Mouse (Mus musculus): ENCODE results near the gene Prkag1. TPM values are rescaled to one million over a fixed set of nuclear protein-coding genes. Genes with fewer than 3 reads are reported as not detected.

Prkag1 gene
- polyA plus RNA-seq, 1 experiment from 2014 or later, result 128 TPM

DNA sequence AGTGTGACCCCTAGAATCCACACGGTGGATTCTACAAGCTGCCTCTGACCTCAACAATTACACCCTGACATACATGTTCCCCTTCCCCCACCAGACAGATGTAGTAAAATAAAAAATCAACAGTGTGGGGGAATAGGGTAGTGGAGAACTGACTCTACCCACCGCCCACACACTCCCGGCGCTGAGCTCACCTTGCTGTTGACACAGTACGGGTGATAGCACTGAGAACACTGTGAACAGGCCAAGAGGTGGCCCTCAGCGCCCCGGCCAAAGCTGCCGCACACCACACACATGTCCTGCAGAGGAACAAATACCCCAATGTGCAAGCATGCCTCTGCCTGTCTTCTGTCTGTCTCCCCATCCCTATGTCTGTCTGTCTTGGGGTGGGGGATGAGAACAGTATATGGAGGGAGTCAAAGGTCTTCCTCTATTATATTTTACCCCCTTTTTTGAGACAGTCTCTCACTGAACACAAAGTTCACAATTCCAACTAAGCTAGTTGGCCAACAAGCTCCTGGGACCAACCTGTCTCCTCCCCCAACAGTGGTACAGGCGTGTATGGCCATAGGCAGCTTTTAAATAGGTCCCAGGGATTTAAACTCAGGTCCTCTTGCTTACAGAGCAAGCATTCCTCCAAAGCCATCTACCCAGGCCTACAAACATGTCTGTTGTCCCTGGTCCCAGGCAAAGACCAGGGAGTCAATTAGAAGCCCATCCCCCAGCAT is 28.2 kb upstream of the Prkag1 start:
- ATAC-seq (replicated peaks; ENCODE audit: low FRiP score), result no peak
- no peaks in the 10 kb centered on the region for H3K9me3 ChIP-seq (ENCODE audit: control insufficient read depth, low read length)
- no peaks in the 10 kb centered on the region for H3K4me1 ChIP-seq (replicated peaks; ENCODE audit: control insufficient read depth, insufficient read depth, low read length)
- no peak overlapping the region for H3K4me2 ChIP-seq
- no peak overlapping the region for H3K4me3 ChIP-seq (ENCODE audit: low read depth, low read length)
- peaks cover 93% of the 10 kb centered on the region for H3K36me3 ChIP-seq (ENCODE audit: control insufficient read depth, insufficient read depth, low read length)
- WGBS, result 82% methylated on average over 9 of the region's 9 CpGs
- H3K27ac ChIP-seq (ENCODE audit: low read depth, low read length), result no peak overlapping the region
- no peak overlapping the region for H3K9ac ChIP-seq (ENCODE audit: low read depth, low read length)
- DNase-seq (ENCODE audit: low spot score), result no peak
- no peaks in the 10 kb centered on the region for H3K27me3 ChIP-seq (replicated peaks; ENCODE audit: control insufficient read depth, insufficient read depth, low read length)

DNA sequence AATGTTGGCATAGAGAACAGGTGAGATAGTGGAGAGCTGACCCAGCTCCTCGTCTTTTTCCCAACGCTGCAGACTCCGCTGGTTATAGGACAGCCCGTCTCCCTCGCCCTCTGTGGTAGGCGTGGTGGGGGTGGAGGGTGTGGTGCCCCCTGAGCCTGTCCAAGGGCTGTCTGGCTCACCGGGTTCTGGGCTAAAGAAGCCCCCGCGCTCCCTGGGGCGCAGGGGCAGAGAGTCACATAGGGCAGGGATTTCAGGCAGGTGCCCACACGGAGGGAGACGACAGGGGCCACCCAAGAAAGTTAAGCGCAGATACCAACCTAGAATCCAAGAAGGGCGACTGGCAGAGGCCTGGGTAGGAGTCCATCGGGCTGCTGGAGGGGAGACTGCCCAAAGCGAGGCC is 22.9 kb upstream of the Prkag1 start:
- Histone ChIP-seq H3K9me3 (ENCODE audit: control insufficient read depth, low read length) (no peaks in the 10 kb centered on the region), H3K27me3 (replicated peaks; ENCODE audit: control insufficient read depth, insufficient read depth, low read length) (no peaks in the 10 kb centered on the region), H3K9ac (ENCODE audit: low read depth, low read length) (no peak overlapping the region), H3K4me3 (ENCODE audit: low read depth, low read length) (no peak overlapping the region), H3K27ac (ENCODE audit: low read depth, low read length) (no peak overlapping the region), H3K4me2 (no peak overlapping the region), H3K4me1 (replicated peaks; ENCODE audit: control insufficient read depth, insufficient read depth, low read length) (no peaks in the 10 kb centered on the region), H3K36me3 (ENCODE audit: control insufficient read depth, insufficient read depth, low read length) (peaks cover 87% of the 10 kb centered on the region)
- ATAC-seq (replicated peaks; ENCODE audit: low FRiP score) (no peak), DNase-seq (ENCODE audit: low spot score) (no peak)
- 91% methylated on average over 16 of the region's 16 CpGs for WGBS

DNA sequence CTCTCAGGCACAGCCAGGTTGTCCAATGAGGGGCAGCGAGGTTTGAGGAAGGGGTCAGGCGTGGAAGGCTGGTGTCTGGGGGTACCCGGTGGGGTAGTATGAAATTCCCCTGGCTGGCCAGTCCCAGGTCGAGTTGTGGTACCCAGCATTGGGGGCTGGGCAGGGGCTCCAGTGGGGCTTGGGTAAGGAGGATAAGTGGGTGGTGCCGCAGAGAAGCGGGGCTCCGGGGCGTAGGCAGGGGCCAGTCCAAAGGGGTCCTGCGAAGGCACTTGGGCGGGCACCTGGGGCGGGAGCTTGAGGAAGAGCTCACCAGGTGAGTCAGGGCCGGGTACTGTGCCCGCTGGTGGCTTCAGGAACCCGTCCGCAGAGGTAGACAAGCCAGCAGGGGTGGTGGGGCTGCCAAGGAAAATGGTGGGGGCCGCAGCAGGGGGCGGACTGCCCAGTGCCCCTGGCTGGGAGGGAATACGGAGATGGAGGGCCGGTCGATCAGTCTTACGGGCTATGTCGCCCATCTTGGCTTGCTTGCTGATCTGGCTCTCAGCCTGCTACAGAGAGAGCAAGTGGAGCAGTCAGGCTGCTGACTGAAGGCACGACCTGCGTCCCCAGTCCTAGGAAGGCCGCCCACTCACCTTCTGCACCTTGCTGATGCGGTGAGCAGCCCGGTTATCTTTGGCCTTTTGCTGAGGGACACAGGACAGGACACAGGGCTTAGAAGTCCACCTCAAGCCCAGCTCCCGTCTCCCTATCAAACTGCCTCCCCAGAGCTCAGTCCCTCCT is 22.0 kb upstream of the Prkag1 start:
- H3K9me3 ChIP-seq (ENCODE audit: control insufficient read depth, low read length), result no peaks in the 10 kb centered on the region
- no peak overlapping the region for H3K4me3 ChIP-seq (ENCODE audit: low read depth, low read length)
- no peak overlapping the region for H3K27ac ChIP-seq (ENCODE audit: low read depth, low read length)
- H3K27me3 ChIP-seq (replicated peaks; ENCODE audit: control insufficient read depth, insufficient read depth, low read length), result no peaks in the 10 kb centered on the region
- peaks cover 92% of the 10 kb centered on the region for H3K36me3 ChIP-seq (ENCODE audit: control insufficient read depth, insufficient read depth, low read length)
- DNase-seq (ENCODE audit: low spot score), result no peak
- ATAC-seq (replicated peaks; ENCODE audit: low FRiP score), result no peak
- no peak overlapping the region for H3K9ac ChIP-seq (ENCODE audit: low read depth, low read length)
- no peaks in the 10 kb centered on the region for H3K4me1 ChIP-seq (replicated peaks; ENCODE audit: control insufficient read depth, insufficient read depth, low read length)
- 94% methylated on average over 28 of the region's 28 CpGs for WGBS
- no peak overlapping the region for H3K4me2 ChIP-seq

DNA sequence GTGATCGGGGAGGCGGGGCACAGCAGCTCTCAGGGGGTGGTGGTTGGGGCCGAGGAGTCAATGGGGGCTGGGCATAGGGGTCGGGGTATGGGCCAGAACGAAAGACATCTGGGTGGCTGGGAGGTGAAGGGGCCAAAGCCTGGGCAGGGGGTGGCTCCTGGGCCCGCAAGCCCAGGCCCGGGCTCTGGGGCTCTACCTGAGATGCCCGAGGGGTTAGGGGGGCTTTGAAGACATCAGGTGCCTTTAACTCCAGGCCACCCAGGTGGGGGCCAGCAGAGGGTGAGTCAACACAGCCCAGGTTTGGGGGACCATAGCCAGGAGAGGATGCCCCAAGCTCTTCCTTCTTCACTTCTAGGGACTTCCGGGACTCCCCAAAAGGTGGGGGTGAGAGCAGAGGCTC is 21.4 kb upstream of the Prkag1 start:
- no peak for ATAC-seq (replicated peaks; ENCODE audit: low FRiP score)
- H3K27me3 ChIP-seq (replicated peaks; ENCODE audit: control insufficient read depth, insufficient read depth, low read length), result no peaks in the 10 kb centered on the region
- no peaks in the 10 kb centered on the region for H3K4me1 ChIP-seq (replicated peaks; ENCODE audit: control insufficient read depth, insufficient read depth, low read length)
- H3K27ac ChIP-seq (ENCODE audit: low read depth, low read length), result no peak overlapping the region
- DNase-seq (ENCODE audit: low spot score), result no peak
- H3K4me3 ChIP-seq (ENCODE audit: low read depth, low read length), result no peak overlapping the region
- WGBS, result 94% methylated on average over 9 of the region's 9 CpGs
- H3K9ac ChIP-seq (ENCODE audit: low read depth, low read length), result no peak overlapping the region
- no peaks in the 10 kb centered on the region for H3K9me3 ChIP-seq (ENCODE audit: control insufficient read depth, low read length)
- H3K36me3 ChIP-seq (ENCODE audit: control insufficient read depth, insufficient read depth, low read length), result peaks cover 90% of the 10 kb centered on the region
- H3K4me2 ChIP-seq, result no peak overlapping the region

DNA sequence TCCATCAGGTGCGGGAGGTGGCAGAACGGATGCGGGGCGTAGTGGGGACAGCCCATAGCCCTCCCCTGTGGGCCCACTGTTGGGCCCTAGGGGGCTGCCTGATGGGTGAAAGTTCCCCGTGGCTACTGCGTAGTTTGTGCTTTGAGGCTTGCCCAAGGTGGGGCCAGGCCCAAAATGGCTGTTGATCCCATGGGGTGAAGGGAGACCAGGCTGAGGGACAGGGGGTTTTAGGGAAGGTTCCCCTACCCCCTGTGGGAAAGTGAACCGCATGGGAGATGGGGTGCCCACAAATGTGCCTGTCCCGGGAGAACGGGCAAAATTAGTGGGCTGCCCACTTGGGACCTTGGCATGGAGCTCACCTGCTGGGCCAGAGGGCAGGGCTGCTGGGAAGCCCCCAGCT is 20.8 kb upstream of the Prkag1 start:
- Histone ChIP-seq H3K4me3 (ENCODE audit: low read depth, low read length) (no peak overlapping the region), H3K27ac (ENCODE audit: low read depth, low read length) (no peak overlapping the region), H3K9ac (ENCODE audit: low read depth, low read length) (no peak overlapping the region), H3K27me3 (replicated peaks; ENCODE audit: control insufficient read depth, insufficient read depth, low read length) (no peaks in the 10 kb centered on the region), H3K9me3 (ENCODE audit: control insufficient read depth, low read length) (no peaks in the 10 kb centered on the region), H3K4me2 (no peak overlapping the region), H3K4me1 (replicated peaks; ENCODE audit: control insufficient read depth, insufficient read depth, low read length) (no peaks in the 10 kb centered on the region), H3K36me3 (ENCODE audit: control insufficient read depth, insufficient read depth, low read length) (peaks cover 90% of the 10 kb centered on the region)
- WGBS, result 95% methylated on average over 9 of the region's 9 CpGs
- DNase-seq (ENCODE audit: low spot score) (no peak), ATAC-seq (replicated peaks; ENCODE audit: low FRiP score) (no peak)

DNA sequence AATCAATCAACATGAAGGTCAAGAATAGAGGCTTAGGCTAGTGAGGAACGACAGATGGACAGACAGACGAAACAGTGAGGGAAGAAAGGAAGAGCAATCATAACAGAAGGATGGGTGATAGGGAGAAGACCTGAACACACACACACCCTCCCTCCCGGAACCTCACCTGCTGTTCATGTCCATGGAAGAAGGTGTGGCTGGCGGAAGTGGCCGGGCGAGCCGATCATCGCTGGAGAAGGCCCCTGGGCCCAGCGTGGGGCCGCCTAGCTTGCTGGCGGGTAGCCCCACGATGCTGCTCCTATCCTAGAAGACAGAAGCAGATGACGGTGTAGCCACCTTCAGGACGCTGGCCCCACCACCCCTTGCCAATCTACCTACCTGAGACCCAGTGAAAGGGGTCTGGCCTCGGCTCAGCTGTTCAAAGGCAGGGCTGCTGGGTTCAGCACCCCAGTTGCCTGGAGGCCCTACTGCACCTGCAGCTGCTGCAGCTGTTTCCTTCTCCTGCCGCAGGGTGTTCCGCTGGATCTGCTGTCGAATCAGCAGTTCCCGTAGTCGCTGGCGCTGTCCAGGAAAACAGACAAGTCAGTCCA is 20.0 kb upstream of the Prkag1 start:
- Histone ChIP-seq H3K27ac (ENCODE audit: low read depth, low read length) (no peak overlapping the region), H3K4me1 (replicated peaks; ENCODE audit: control insufficient read depth, insufficient read depth, low read length) (no peaks in the 10 kb centered on the region), H3K4me2 (no peak overlapping the region), H3K4me3 (ENCODE audit: low read depth, low read length) (no peak overlapping the region), H3K9me3 (ENCODE audit: control insufficient read depth, low read length) (no peaks in the 10 kb centered on the region), H3K27me3 (replicated peaks; ENCODE audit: control insufficient read depth, insufficient read depth, low read length) (no peaks in the 10 kb centered on the region), H3K36me3 (ENCODE audit: control insufficient read depth, insufficient read depth, low read length) (peaks cover 92% of the 10 kb centered on the region), H3K9ac (ENCODE audit: low read depth, low read length) (no peak overlapping the region)
- ATAC-seq (replicated peaks; ENCODE audit: low FRiP score) (no peak), DNase-seq (ENCODE audit: low spot score) (no peak)
- 92% methylated on average over 21 of the region's 21 CpGs for WGBS

DNA sequence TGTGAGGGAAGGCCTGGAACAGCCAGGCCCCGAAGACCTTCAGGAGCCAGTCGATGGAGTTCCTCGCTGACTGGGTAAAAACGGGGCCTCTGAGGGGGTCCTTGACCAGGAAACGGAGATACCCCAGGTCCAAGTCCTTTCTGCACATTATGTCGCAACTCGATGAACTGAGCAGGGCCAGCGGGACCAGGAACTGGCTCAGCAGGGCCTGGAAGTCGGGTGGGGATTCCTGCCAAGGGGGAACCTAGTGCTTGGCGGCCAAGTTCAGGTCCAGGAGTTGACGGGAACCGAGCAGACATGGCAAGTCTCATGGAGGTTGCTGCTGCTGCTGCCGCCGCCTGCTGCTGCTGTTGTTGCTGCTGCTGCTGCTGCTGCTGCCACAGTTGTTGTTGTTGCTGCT is 19.3 kb upstream of the Prkag1 start:
- WGBS, result 90% methylated on average over 14 of the region's 14 CpGs
- no peak for DNase-seq (ENCODE audit: low spot score)
- peaks cover 92% of the 10 kb centered on the region for H3K36me3 ChIP-seq (ENCODE audit: control insufficient read depth, insufficient read depth, low read length)
- no peaks in the 10 kb centered on the region for H3K27me3 ChIP-seq (replicated peaks; ENCODE audit: control insufficient read depth, insufficient read depth, low read length)
- ATAC-seq (replicated peaks; ENCODE audit: low FRiP score), result no peak
- H3K9me3 ChIP-seq (ENCODE audit: control insufficient read depth, low read length), result no peaks in the 10 kb centered on the region
- H3K4me3 ChIP-seq (ENCODE audit: low read depth, low read length), result no peak overlapping the region
- H3K4me2 ChIP-seq, result no peak overlapping the region
- no peak overlapping the region for H3K9ac ChIP-seq (ENCODE audit: low read depth, low read length)
- H3K4me1 ChIP-seq (replicated peaks; ENCODE audit: control insufficient read depth, insufficient read depth, low read length), result no peaks in the 10 kb centered on the region
- H3K27ac ChIP-seq (ENCODE audit: low read depth, low read length), result no peak overlapping the region

DNA sequence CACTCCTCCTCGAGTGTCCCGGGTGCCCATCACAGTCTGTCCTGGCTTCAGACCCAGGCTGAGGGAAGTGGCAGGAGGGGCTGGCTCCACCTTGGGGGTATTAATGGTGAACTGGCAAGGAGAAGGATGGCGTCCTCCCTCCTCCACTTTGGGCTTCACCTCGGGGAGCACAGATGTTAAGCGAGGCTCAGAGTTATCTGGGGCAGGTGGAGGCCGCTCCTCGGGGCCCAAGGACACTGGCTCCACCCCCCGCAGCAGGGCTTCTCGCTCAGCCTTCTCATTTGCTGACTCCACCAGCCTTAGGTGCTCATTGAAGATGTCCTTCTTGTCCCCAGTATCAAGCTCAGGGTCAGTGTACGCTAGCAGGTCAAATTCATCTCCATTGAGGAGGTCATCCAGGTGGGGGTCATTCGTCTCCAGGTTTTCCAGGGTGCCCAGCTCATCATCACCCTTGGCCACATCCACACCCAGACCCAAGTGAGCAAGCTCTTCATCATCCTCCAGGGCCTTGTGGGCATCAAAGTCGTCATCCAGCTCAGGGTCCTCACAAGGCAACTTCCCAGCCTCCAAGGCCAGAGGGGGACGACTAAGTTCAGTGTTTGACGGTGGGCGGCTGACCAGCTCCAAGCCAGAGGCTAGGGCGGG is 18.8 kb upstream of the Prkag1 start:
- DNase-seq (ENCODE audit: low spot score) (no peak), ATAC-seq (replicated peaks; ENCODE audit: low FRiP score) (no peak)
- Histone ChIP-seq H3K27me3 (replicated peaks; ENCODE audit: control insufficient read depth, insufficient read depth, low read length) (no peaks in the 10 kb centered on the region), H3K9me3 (ENCODE audit: control insufficient read depth, low read length) (no peaks in the 10 kb centered on the region), H3K4me3 (ENCODE audit: low read depth, low read length) (no peak overlapping the region), H3K9ac (ENCODE audit: low read depth, low read length) (no peak overlapping the region), H3K4me1 (replicated peaks; ENCODE audit: control insufficient read depth, insufficient read depth, low read length) (no peaks in the 10 kb centered on the region), H3K27ac (ENCODE audit: low read depth, low read length) (no peak overlapping the region), H3K36me3 (ENCODE audit: control insufficient read depth, insufficient read depth, low read length) (peaks cover 92% of the 10 kb centered on the region), H3K4me2 (no peak overlapping the region)
- 86% methylated on average over 16 of the region's 16 CpGs for WGBS

Data from liver, embryonic 11.5 days (tissue).